In the genomic region with DNA sequence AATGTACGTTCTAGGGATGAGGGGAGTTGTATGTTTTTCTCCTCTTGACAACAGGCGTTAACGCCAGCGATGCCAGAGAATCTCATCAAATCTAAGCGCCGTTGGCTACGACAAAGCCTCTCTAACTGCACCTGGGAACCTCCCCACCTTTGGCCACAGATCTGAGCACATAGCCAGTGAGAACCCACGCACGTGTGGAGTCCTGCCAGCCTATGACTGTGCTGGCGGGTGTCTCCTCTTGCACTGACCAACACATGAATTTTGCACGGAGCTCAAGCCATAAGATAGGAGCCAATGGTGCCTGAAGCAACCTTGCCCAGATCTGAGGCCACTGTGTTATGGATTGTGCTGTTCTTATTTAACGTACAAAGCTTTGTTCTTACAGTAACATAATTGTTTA, we compare ENCODE assay signal across 20 mouse cellular contexts.
"Had no signal": no experiment of that assay in that cellular context is flagged by ENCODE, and none has a peak within 500 bp of the region (broad histone marks: within the 10 kb centered on the region; RNA-seq: fewer than 3 reads in every experiment).

No protein-coding gene starts in this region.

- H3K27ac ChIP-seq: gastrocnemius, adult 2 months; heart, adult 2 months; hindbrain, embryonic 10.5 days; hindbrain, embryonic 12.5 days; hindbrain, embryonic 14.5 days; intestine, embryonic 15.5 days; layer of hippocampus, adult 2 months; left cerebral cortex, adult 2 months; limb, embryonic 10.5 days; limb, embryonic 12.5 days; liver, embryonic 13.5 days had no signal

- H3K27me3 ChIP-seq: heart, embryonic 12.5 days; intestine, embryonic 15.5 days; limb, embryonic 12.5 days had no signal

- H3K4me3 ChIP-seq: gastrocnemius, adult 2 months; heart, adult 2 months; heart, embryonic 12.5 days; hindbrain, embryonic 10.5 days; hindbrain, embryonic 12.5 days; intestine, embryonic 15.5 days; layer of hippocampus, adult 2 months; left cerebral cortex, adult 2 months; limb, embryonic 10.5 days; limb, embryonic 12.5 days; liver, embryonic 13.5 days had no signal

- DNase-seq: gastrocnemius, adult 2 months; gastrocnemius, postnatal 10 days; gastrocnemius, postnatal 25 days; heart, adult 2 months; heart, postnatal 4 days; kidney, adult 18-20 months; kidney, adult 8-10 months; kidney, postnatal 10 days; kidney, postnatal 4 days; liver; liver, embryonic 13.5 days had no signal
